Mouse (Mus musculus) lung, postnatal 4 days (tissue): Measurements from ENCODE around the gene Lhfpl2.
A peak's percentile ranks its signal among the peaks of the same experiment; 100 is the strongest.

Experiments
- DNase-seq, 2 experiments: peaks; one replicate each; pipeline ENCODE4 v3.0.0; 2021

Gene Lhfpl2

DNA sequence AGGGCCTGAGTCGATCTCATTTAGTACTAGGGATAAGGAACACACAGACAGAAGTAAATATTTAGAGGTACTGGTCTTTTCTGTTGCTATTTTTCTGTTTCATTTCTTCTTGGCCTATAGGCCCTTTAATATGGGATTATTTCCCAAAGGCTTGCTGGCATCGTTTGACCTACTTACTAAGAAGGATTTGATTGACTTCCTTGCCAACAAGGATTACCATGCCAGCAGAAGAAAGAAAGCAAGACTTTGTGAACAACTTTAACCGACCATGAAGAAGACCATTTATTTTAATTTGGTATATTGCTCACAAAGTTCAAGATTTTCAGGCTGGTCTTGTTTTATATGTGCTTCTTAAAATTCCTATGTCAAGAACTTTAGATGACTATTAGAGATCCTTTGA lies 42.8 kb downstream of the Lhfpl2 start:
- no peak for DNase-seq

DNA sequence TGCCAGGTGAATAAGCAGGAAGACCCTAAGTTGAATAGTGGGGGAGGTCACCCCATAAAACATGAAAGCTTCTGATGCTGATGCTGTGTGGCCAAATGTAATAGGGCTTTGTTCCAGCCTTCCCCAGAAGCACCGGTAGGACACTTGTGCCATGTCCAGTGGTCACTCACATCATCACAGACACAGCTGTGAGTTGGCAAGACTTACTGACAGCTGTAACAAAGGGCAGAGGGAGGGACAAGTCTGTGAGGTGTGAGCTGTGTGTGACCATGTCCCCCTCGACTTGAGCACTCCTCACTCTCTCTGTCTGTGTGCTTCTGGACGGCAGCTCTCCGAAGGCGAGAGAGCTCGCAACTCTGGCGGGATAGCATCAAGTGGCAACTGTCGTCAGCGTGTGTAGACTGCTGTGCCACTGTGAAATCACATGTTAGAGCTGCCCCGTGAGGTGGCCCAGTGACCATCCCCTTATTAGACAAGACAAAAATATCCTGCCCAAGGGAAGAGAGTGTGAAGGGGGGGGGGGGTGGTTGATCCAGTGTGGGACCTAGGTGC lies 43.5 kb downstream of the Lhfpl2 start:
- DNase-seq = no peak

DNA sequence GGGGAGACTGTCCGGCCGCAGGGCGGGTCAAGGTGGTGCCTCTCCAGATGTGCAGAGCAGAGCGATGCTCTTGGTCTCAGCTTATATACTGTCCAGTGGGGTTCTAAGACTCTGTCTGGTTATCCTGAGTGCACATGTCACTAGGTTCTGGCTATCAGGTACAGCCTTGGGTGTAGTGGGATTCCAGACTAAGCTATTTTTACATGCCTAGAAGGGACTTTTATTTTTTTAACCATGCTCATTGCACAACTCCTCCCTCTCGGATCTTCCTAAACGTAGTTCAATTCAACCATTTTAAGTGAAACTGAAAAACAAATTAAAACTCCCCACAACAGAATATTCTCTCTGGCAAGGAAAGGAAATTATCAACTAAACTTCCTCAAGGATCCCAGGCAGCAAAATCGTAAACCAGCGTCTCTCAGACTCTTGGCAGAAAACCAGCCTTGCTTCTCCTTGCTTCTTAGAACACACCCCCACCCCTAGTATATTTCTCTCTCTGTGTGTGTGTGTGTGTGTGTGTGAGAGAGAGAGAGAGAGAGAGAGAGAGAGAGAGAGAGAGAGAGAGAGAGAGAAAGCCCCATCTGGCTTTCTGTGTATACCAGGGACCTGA lies 47.4 kb downstream of the Lhfpl2 start:
- DNase-seq = no peak

DNA sequence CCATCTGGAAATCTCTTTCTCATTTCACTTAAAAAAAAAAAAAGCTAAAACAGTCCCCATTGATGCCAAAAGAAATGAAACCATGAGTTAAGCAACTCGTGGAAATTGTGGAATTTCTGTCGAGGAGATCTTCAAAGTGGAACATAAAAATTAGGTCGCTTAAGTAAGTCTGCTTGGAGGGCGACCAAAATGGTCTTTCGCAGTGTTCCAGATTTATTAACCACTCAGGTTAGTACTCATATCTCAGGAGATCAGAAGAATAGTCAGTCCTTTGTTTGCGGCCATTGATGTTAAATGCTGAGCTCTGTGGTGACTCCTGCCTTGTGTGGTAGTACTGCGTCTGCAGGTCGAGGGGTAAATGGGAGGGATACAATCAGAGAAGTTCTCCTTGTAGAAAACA lies 48.8 kb downstream of the Lhfpl2 start:
- DNase-seq = no peak

DNA sequence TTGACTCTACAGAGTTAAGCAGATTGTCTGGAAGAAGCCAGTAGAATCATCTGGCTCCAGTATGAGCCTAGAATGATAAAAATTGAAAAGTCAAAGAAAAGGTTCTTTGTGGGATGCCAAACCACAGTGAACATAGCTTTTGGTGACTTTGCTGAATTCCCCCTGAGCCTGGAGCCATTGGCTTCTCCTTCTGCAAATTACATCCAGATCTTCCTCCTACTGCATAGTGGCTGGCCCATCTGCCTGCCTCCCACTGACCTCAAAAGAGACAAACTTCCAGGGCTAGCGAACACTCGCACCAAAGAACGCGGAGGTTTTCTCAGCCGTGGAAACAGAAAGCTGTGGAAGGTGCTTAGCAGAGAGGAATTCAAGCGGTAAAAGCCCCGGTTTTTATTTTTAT lies 49.4 kb downstream of the Lhfpl2 start:
- DNase-seq = no peak

DNA sequence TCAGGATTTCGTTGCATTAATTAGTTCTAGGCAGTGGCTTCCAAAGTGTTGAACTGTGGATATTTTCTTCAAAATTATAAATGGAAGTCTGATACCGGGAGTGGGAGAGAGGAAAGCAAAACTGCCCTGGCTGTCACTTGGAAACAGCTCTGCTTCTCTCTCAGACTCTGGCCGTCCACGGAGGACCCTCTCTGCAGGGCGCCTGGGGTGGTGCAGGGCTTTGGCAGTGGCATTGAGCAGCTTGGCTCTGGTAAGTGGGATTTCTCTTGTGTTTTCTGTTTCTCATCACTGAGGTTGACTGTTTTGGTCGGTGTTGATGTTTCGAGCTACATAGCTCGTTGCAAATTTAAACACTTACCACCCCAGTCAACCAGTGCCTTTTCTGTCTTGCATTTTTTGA lies 53.0 kb downstream of the Lhfpl2 start:
- no peak for DNase-seq

DNA sequence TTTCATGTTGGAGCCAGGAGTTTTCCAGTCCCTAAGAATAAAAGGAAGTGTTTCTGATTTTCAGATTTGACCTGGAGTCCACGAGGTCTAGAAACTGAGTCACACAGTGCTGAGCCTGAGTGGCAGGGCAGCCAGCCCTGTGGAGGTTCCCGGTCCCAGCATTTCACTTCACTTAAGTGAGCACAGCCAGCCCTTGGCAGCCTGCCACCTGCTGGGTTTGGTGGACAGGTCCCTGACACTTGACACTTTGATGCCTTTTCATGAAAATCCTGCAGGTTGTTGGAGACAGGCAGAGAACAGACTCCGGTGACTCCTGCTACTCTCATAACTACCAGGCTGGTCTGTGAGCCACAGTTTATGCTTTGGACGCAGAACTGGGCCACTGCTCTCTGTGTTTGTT lies 57.9 kb downstream of the Lhfpl2 start:
- DNase-seq = peak; percentile 35 to 58

DNA sequence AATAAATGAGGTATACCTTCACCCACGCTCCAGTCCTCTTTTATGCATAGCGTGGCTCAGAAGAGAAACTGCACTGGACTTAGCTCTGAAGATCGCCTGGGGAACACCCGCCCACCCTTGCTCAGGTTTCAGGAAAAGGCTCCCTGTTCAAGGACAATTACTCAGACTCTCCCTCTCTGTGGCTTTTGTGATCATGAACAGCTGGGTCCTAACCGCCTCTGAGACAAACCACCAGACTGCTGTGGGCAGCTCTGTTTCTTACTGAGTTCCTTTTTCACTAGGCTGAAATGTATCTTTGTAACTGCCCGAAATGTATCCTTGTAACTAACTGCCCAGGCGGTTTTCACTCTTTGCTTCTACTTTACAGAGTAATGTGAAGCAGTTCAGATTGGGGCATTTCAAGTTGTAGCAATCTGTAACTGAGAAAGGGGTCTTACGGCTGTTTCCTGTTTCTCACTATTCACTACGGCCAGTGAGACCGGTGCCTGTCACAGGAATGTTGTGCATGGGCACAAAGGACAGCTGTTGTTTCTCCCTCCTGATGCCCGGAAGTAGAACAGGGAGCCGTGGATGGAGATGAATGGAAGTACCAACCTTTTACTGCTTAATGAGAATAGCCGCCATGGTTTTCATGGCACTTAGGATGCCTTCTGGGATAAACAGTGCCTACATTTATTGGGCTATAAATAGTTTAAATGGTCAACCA lies 59.3 kb downstream of the Lhfpl2 start:
- DNase-seq = peak in 1 of 2 experiments; percentile 32

DNA sequence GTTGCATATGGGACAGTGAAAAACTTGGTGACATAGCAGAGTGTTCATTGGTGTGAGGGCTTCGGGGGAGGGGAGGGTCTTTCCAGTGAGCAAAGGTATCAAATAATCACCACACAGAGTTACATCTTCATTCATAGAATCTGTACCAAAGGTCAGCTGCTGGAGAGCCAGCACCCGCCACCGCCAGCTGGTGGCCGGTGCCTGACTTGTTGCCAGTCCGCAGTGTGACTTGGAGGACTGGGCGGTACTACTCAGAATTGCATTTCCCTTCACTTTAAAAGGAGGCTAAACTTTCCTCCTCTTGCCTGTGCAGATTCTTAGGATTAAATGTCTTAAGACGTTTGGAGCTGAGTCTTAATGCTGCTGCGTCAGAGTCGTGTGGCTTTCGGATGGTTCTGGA lies 59.9 kb downstream of the Lhfpl2 start:
- DNase-seq = peak in 1 of 2 experiments; percentile 17

DNA sequence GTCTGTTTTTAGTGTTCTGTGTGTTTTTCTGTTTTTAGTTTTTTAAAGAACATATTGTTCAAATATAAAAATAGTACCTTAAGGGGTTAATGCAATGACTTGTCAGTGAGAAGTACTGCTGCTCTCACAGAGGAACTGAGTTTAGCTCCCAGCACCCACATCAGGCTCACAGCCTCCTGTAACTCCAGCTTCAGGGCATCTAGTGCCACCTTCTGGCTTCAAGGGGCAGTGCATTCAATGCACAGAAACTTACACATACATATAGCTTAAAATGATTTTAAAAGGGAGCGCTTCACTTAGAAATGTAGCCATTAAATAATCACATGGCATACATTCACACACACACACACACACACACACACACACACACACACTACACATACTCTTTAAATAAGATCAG lies 60.5 kb downstream of the Lhfpl2 start:
- no peak for DNase-seq

DNA sequence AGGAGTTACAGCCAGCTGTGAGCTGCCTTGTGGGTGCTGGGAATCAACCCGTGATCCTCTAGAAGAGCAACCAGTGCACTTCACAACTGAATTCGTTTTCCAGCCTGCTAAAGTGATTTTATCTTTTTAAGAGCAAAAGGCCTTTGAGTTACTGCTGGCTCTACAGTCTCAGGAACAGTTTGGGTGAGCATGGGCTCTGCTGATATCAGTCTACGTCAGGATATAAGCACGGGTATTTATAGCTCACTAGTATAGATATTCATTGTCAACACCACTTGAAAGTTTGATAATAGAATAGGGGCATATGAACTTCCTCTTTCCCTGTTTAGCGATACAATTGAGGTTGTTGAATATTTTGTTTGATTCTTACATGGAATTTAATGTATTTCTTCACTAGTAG lies 61.7 kb downstream of the Lhfpl2 start:
- DNase-seq = no peak

DNA sequence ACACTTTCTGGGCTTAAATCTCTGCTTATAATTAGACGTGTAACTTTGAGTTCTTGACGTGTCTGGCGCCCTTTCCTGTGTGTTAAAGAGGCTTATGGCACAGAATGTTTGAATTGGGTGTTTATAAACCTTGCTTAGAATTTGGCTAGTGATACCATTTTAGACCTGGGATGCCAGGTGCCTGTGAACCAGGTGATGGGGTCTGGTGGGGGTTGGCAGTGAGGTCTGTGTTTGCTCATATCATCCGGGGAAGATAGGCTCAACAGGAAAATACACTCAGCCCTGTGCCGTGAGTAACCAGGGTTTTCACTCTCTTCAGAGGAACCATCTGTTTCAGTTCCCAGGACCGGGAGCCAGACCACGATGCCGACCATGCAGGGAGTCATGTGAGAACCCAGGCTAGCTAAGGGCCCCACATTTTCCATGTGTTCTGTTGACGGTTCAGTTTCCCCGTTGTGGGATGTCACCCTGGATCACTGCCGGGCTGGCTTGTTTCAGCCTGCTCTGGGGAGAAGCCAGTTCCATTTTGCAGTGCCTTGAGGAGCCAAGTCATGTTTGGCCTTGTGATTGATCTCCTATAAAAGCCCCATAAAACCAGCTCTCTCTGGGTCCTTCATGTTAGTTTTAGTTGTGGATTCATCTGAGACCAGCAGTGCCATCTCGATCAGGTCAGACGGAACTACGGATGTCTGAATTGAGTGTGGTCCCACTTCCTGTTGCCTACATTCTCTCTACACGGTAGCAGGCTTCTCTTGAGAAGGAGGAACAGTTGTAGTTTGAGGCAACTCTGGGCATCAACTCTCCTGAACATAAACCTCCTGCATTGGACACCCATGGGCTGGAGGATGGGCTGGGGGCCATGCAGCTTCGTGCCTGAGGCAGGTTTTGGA lies 65.4 kb downstream of the Lhfpl2 start:
- DNase-seq = no peak

DNA sequence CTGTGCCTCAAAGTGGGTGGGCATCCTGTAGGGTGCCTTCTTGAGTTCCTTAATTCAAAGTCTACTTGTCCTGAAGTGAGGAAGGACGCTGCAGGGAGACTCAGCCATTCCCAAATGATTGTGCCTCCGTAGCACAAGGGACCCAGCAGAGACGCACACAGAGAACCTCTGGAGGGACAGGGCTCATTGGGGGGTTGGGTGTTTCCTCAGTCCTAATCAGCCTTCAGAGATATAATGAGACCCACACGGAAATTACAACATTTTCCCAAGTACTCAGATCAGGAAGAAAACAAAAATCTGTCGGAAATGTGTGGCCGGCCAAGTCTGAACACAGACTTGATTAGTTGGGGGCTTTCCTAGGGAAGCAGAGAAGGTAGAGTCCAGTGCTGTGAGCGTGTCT lies 72.8 kb downstream of the Lhfpl2 start:
- DNase-seq = no peak

DNA sequence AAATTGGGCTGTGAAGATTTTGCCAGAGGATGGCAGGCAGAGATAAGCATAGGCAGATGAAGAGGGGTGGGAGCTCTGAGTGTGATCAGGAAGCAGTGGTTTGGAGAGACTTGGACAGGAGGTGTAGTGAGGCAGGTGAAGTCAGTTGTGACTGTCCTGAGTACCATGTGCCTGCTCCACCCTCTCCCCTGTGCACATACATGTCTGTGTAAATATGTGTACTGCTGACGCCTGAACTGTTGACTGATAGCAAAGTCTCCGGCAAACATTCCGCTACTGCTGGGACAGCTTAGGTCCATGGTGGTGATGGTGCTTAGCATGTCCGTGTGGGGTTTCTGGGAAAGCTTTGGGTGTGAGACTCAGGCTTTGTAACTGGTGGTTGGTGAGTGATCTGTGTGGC lies 73.5 kb downstream of the Lhfpl2 start:
- no peak for DNase-seq

DNA sequence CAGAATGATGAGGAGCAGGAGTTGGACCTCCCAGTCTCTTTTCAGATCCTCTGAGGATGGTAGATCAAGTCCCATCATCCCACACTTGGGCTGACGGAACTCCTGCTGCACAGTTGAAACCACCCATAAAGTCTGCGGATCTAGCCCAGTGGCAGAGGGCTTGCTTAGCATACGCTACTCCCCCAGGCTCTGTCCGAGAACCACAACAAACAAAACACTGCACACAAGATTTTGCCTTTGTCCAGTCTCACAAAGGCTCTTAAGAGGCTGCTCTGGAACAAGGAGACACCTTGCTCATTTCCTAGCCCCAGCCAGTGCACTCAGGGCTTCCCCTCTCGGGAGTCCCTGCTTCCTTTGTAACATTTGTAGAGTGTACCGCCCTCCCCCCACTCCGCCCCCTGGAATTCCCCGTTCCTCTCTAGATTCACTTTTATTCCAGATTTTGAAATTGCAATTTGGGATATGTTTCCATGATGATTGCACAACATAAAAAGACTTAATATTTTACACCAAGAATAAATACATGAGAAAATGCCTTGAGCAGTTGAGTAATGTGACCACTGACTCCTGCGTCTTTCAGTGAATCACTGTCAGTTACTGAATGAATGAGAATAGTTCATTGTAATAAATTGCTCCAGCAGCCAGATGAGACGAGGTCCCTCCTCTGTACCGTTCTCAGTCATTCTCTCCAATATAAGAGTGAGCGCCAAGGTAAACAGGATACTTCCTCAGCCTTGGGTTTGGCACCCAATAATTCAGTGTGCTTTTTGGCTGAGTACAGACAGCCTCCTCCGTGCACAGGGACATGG lies 74.8 kb downstream of the Lhfpl2 start:
- peak in 1 of 2 experiments; percentile 57 for DNase-seq

DNA sequence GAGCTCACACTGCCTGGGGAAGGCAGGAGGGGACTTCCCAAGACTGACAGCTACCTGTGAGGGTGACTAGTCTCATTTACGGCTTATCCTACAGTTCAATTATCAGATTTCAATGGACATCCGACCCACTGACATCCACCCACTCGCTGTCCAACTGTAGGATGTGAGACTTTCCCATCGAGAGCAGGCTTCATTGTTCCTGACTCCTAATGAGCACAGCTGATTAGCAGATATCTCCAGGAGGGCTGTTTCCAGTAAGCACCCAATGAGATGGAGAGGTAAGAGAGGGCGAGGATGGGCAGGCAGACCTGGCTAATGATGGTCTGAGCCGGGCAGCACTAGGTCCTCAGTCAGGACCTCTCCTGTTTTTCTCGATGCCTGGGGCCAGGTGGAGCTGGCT lies 77.0 kb downstream of the Lhfpl2 start:
- DNase-seq = no peak

DNA sequence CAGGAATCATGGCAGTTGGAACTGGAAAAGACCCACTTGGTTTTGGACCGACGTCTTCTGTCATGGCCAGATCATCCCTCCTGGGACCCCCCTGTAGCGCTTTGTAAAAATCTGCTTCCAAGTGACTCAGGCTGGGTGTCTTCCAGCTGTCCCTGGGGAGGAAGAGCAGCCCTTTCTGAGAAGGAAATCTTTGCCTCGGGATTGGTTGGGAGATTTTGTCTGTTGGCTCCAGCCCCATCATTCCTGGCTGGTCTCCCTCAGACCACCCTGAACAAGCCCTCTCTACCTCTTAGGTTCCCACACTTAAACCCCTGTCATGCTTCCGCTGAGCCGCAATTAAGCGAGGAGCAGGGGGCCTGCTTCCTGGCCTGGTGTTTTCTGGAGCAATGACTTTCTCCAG lies 77.6 kb downstream of the Lhfpl2 start:
- DNase-seq = peak in 1 of 2 experiments; percentile 51

DNA sequence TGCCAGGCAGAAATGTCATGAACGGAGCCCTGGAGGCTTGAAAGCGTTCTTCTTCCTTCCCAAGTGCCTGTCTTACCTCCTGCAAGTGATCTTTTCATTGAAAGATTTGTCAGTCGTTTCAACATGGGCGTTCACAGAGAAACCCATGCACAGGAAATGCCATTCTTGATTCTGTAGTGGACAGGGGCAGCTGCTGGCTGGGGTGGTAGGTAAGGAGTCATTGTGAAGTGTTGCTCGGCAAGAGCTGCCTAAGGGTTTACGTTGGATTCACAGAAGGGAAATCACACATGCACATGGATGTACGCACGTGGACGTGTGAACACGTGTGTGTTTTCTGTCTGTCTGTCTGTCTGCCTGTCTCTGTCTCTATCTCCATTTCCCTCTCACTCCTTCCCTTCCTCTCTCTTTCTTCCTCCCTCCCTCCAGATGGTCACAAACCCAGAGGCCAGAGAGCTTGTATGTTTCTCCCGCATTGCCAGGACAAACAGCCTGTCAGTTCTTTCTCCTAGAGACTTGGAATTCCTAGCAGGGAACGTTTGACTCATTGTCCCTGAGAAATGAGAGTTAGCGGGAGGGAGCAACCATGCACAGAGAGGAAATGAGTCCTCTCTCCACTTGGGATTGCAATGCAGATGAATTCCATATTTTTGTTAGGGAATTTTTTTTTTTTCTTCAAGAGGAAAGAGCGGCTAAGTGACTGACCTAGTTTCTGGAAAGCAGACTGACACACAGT lies 82.3 kb downstream of the Lhfpl2 start:
- DNase-seq = no peak

DNA sequence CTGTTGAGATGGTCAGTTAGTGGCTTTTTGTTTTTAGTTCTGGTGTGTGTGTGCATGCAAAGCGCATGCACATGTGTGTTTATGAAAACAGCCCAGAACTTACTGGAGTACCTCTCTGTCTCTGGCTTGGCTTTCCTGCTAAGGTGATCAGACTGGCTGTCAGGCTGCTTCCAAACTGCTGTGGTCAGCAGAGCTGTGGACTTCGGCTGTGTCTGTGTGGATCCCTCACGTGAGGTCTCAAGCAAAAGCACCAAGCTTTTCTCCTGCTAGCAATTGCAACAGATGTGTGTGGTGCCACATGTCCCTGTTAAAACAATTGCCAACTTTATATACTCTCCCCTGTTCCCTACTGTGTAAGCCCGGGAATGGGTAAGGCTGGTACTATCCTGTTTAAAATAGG lies 82.8 kb downstream of the Lhfpl2 start:
- DNase-seq = peak in 1 of 2 experiments; percentile 17

DNA sequence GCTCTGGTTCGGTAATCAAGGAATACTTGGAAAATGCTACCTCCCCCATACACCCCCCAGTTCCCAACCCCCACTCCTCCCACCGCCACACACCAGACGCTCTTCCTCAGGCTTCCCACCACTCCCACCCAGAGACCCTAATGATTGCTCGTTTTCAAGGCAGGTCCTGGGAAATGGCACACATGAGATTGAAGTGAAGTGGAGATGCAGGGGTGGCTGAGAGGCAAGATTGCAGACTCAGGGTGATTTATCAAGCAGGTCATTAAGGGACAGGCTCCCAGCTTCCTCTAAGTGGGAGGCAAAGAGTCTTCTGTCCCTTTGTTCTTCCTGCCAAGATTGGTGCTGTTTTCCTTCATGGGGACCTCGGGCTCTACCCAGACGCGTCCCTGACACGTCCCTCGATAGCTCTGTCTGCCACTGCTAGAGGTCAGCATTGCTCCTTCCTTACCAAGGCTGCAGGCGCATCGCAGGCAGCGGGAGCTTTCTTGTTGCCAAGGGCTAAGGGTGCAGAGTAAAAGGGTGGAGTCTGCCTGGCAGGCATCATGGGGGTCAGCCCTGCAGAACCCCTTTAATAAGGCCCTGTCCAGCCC lies 85.6 kb downstream of the Lhfpl2 start:
- peak; percentile 62 to 75 for DNase-seq

DNA sequence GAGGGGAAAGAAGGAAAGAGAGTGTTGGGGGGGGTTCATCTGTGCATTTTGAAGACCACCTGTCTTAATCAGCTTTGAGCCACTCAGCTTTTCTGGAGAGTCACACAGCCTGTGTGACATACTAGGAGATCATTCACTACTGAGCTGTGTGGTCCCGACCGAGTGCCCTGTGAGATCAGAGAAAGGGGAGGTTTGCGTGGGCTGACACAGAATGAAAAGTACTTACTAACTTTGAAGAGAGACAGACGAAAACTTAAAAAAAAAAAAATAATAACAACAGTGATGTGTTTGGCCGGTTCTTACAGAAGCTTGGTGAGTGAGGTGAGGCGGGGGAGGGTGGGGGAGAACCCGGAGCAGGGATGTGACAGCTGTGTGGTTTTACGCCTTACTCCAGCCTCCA lies 86.9 kb downstream of the Lhfpl2 start:
- DNase-seq = peak in 1 of 2 experiments; percentile 11

DNA sequence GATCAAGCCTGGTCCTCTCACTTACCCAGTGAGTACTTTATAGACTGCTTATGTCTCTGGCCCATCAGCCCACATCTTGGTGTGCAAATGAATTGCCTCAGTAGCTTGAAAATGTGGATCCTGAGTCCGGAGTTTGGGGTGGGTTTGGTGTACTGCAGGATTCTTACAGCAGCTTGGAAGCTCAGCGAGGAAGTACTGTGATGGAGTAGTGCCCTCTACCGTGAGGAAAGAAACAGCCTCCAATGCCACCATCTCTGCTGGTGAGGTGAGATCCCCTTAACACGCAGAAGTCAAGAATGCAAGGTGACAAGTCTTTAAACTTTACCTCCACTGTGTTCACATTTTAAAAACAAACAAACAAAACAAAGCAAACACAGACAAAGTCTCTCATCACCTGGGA lies 89.7 kb downstream of the Lhfpl2 start:
- DNase-seq = peak; percentile 20 to 48
